Mouse (Mus musculus) ovary, adult 18-20 months (tissue): ENCODE data around the gene Carf.

Experiments
- DNase-seq: peaks from one replicate; pipeline ENCODE4 v3.0.0; 2022; ENCODE audit warnings: low spot score, mixed read lengths

Carf gene

DNA sequence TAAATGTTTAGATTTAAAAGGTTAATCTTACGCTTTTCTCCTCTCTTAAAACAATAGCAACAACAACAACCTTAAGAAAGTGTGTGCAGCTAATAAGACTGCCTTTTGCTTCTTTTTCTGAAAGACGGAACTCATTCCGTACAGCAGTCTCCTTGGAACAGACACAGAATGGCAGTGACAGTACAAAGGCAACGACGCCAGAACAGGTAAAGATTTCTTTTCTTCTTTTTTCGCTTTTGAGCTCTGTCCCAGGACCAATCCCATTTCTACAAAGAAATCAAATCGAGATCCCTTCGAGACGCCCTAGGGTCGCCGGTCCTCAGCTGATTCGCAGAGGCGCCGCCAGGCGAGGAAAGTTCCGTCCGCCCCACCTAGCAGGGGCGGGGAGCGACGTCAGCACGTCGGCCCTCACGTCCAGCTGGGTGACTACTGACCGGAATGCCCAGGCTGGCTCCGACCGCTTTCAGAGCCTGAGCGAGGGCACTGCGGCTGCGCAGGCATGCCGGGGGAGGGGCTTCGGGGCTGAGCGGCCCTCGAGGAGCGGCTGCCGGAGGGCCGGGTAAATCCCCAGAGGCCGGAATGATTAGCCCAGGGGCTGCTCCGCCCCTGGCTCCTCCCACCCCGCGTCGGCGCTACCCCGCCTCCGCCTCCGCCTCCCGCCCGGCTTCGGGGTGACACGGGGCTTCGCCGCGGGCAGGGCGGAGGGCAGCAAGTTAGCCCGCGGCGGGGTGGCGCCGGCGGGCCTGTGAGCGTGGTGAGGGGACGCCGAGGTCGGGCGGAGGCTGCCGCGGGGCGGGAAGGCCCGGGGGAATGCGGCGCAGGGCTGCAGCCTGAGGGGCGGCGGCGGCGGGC lies 82.1 kb downstream of the Carf start, which contains the start of gene Nbeal1:
TSS of gene Nbeal1 (plus strand) at position 668 of the 852 bp plus-strand sequence.
- peak; percentile 99 for DNase-seq

DNA sequence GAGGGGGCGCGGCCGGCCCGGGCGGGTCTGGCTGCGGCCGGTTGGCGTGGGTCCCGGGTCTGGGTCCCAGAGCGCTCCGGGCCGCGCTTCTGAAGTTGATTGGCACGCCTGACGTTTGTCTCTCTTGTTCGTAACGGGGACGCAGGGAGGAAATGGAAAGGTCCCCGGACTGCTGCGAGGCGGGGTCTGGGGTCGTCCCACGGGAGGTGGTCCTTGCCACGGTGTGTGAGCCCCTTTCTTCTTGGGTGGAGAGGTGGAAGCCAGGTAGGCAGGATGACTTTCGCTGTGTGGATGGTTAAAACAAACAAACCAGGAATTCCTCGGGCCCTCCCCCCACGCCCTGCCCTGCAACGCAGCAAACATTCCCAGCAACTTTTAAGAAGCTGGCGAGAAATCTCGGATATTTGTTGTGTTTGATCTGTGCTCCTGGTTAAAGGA lies 82.8 kb downstream of the Carf start:
- DNase-seq = no peak

DNA sequence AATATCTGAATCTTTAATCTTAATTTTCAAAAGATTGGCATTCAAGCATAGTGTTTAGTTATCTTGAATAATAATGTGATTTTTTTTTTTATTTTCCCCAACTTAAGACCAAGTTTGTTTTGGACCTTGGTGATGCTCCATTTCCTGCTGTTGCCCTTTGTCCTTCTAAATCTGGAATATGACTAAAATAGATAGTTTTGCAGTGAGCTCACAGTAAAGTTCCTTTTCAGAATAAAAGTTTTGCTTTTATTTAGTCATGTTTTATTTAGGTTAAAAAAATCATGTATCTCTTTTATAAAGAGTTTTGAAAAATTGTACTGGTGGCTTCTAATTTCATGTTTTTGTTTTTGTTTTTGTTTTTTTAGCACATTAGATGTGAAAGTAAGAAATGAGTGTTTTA lies 90.4 kb downstream of the Carf start:
- DNase-seq = no peak

DNA sequence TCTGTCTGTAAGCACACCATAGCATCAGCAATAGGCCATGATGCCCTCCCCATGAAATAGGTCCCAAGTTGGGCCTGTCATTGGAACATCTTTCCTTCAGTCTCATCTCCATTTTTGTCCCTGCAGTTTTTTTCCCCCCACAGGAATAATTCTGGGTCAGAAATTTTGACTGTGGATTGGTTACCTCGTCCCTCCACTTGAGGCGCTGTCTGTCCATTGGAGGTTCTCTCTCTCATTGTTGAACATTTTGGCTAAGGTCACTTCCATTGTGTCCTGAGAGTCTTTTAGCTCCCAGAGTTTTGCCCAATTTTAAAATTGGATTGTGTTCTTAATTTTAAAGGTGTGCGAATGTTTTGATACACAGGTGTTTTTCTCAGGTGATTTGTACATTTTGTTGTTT lies 98.8 kb downstream of the Carf start:
- no peak for DNase-seq

DNA sequence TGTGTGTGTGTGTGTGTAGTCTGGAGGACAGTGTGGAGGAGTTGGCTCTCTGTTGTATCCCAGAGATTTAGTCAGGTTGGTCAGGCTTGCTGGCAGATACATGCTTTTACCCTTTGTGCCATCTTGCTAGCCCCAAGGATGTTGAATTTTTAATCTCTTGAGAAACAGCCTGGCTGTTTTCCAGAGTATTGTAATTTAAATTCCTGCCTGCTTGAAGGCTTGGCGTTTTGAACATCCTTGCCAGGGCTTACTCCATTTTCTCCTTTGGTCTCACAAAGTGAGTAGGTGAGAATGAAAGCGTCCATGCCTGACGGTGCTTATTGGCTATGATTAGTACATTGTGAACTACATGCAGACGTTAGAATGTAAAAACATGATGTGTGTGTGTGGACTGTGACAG lies 101.0 kb downstream of the Carf start:
- no peak for DNase-seq
